ENCODE assay signal across 8 mouse cellular contexts in the genomic region with DNA sequence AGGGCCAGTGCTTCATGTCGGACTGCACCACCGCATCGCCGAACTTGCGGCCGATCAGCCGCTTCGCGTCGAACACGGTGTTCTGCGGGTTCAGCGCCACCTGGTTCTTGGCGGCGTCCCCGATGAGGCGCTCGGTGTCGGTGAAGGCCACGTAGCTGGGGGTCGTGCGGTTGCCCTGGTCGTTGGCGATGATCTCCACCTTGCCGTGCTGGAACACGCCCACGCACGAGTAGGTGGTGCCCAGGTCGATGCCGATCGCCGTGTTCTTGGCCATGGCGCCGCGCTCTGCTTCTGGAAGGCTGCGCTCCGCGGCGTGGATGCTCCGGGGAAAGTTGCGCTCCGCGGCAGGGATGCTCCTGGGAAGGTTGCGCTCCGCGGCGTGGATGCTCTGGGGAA. TPM values are rescaled to one million over a fixed set of nuclear protein-coding genes. Genes with fewer than 3 reads are reported as not detected.
DNase-seq lines count a peak whose midpoint lies in the region; ATAC-seq lines count a peak whose summit lies in the region.
"Not testable (repeated sequence)": the region's sequence is repeated elsewhere in the genome, so short reads cannot be mapped to it uniquely, and the experiment has no call there.
"Had no signal": no experiment of that assay in that cellular context is flagged by ENCODE, and none has a peak within 500 bp of the region (broad histone marks: within the 10 kb centered on the region; RNA-seq: fewer than 3 reads in every experiment).

No protein-coding gene starts in this region.

- not testable (repeated sequence) for H3K36me3 ChIP-seq in embryonic facial prominence, embryonic 11.5 days (replicated peaks; ENCODE audit: control insufficient read depth, insufficient read depth, low read depth, low read length); forebrain, embryonic 15.5 days; hindbrain, embryonic 10.5 days; kidney, embryonic 14.5 days (ENCODE audit: control insufficient read depth, insufficient read depth, low read length); liver, embryonic 12.5 days; midbrain, embryonic 10.5 days; neural tube, embryonic 15.5 days

- WGBS in embryonic facial prominence, embryonic 11.5 days, result 2% methylated on average over 17 of the region's 47 CpGs
- WGBS in forebrain, embryonic 15.5 days, result under 1% methylated on average over 32 of the region's 47 CpGs
- WGBS in hindbrain, embryonic 10.5 days, result 2% methylated on average over 34 of the region's 47 CpGs
- 3% methylated on average over 19 of the region's 47 CpGs for WGBS in kidney, embryonic 14.5 days
- 1% methylated on average over 31 of the region's 47 CpGs for WGBS in liver, embryonic 12.5 days (ENCODE audit: insufficient replicate concordance)
- 3% methylated on average over 31 of the region's 47 CpGs for WGBS in midbrain, embryonic 10.5 days
- WGBS in neural tube, embryonic 15.5 days, result under 1% methylated on average over 26 of the region's 47 CpGs

- not testable (repeated sequence) for H3K27ac ChIP-seq in embryonic facial prominence, embryonic 11.5 days (replicated peaks; ENCODE audit: low read depth, low read length); forebrain, embryonic 15.5 days (replicated peaks); hindbrain, embryonic 10.5 days; kidney, embryonic 14.5 days (ENCODE audit: low read depth, low read length); liver, embryonic 12.5 days; midbrain, embryonic 10.5 days (replicated peaks); neural tube, embryonic 15.5 days (replicated peaks)

- H3K4me2 ChIP-seq in embryonic facial prominence, embryonic 11.5 days (ENCODE audit: low read depth, low read length), result peak overlapping the region; percentile 53
- peak overlapping the region; percentile 82 for H3K4me2 ChIP-seq in forebrain, embryonic 15.5 days (replicated peaks)
- peak overlapping the region; percentile 46 for H3K4me2 ChIP-seq in kidney, embryonic 14.5 days (replicated peaks; ENCODE audit: low read depth, low read length)
- H3K4me2 ChIP-seq in liver, embryonic 12.5 days, result peak overlapping the region; percentile 87
- peak overlapping the region; percentile 81 for H3K4me2 ChIP-seq in neural tube, embryonic 15.5 days

- 0 out of 2 replicates have a peak overlapping the region, but pooled peaks have one; percentile 17 for H3K4me3 ChIP-seq in embryonic facial prominence, embryonic 11.5 days (ENCODE audit: low read depth, low read length)
- H3K4me3 ChIP-seq in forebrain, embryonic 15.5 days, result peak overlapping the region; percentile 44
- H3K4me3 ChIP-seq in hindbrain, embryonic 10.5 days, result peak overlapping the region; percentile 64
- peak overlapping the region; percentile 47 for H3K4me3 ChIP-seq in kidney, embryonic 14.5 days (ENCODE audit: low read length)
- peak overlapping the region; percentile 63 for H3K4me3 ChIP-seq in liver, embryonic 12.5 days
- H3K4me3 ChIP-seq in midbrain, embryonic 10.5 days, result peak overlapping the region; percentile 62
- peak overlapping the region; percentile 45 for H3K4me3 ChIP-seq in neural tube, embryonic 15.5 days (replicated peaks)

- not testable (repeated sequence) for H3K4me1 ChIP-seq in embryonic facial prominence, embryonic 11.5 days (ENCODE audit: control insufficient read depth, insufficient read depth, low read length); forebrain, embryonic 15.5 days; kidney, embryonic 14.5 days (ENCODE audit: control insufficient read depth, insufficient read depth, low read length)
- peaks cover 12% of the 10 kb centered on the region for H3K4me1 ChIP-seq in hindbrain, embryonic 10.5 days (replicated peaks)
- H3K4me1 ChIP-seq in liver, embryonic 12.5 days, result peaks cover 12% of the 10 kb centered on the region
- H3K4me1 ChIP-seq in midbrain, embryonic 10.5 days, result peaks cover 12% of the 10 kb centered on the region
- peaks cover 11% of the 10 kb centered on the region for H3K4me1 ChIP-seq in neural tube, embryonic 15.5 days

- H3K27me3 ChIP-seq in embryonic facial prominence, embryonic 11.5 days (ENCODE audit: control insufficient read depth, insufficient read depth, low read length); kidney, embryonic 14.5 days (ENCODE audit: control insufficient read depth, insufficient read depth, low read length): not testable (repeated sequence)
- H3K27me3 ChIP-seq in forebrain, embryonic 15.5 days, result peaks cover 27% of the 10 kb centered on the region
- H3K27me3 ChIP-seq in hindbrain, embryonic 10.5 days (ENCODE audit: insufficient read depth, poor library complexity, severe bottlenecking), result peaks cover 70% of the 10 kb centered on the region
- H3K27me3 ChIP-seq in liver, embryonic 12.5 days (replicated peaks), result peaks cover 75% of the 10 kb centered on the region
- peaks cover 74% of the 10 kb centered on the region for H3K27me3 ChIP-seq in midbrain, embryonic 10.5 days (ENCODE audit: low read depth, poor library complexity, severe bottlenecking)
- peaks cover 46% of the 10 kb centered on the region for H3K27me3 ChIP-seq in neural tube, embryonic 15.5 days (replicated peaks)

- not testable (repeated sequence) for H3K9ac ChIP-seq in embryonic facial prominence, embryonic 11.5 days (replicated peaks; ENCODE audit: low read length); kidney, embryonic 14.5 days (ENCODE audit: low read depth, low read length); liver, embryonic 12.5 days; neural tube, embryonic 15.5 days (replicated peaks)
- peak overlapping the region; percentile 37; the same call in 1 of the 2 replicates for H3K9ac ChIP-seq in forebrain, embryonic 15.5 days (replicated peaks)

- not testable (repeated sequence) for DNase-seq in embryonic facial prominence, embryonic 11.5 days (ENCODE audit: low spot score); hindbrain, embryonic 10.5 days (ENCODE audit: low spot score); midbrain, embryonic 10.5 days (ENCODE audit: low spot score)

- not testable (repeated sequence) for H3K9me3 ChIP-seq in embryonic facial prominence, embryonic 11.5 days (replicated peaks; ENCODE audit: control insufficient read depth, low read length); forebrain, embryonic 15.5 days; hindbrain, embryonic 10.5 days; kidney, embryonic 14.5 days (ENCODE audit: control insufficient read depth, low read length); liver, embryonic 12.5 days (replicated peaks); midbrain, embryonic 10.5 days (replicated peaks); neural tube, embryonic 15.5 days (replicated peaks)

- peak; percentile 35; the same call in 1 of the 2 replicates for ATAC-seq in embryonic facial prominence, embryonic 11.5 days (replicated peaks; ENCODE audit: insufficient number of reproducible peaks, low FRiP score, low TSS enrichment, low read depth)
- ATAC-seq in forebrain, embryonic 15.5 days (replicated peaks), result not testable (repeated sequence)
- ATAC-seq in kidney, embryonic 14.5 days (ENCODE audit: low FRiP score, low TSS enrichment), result peak; percentile 26; the same call in 1 of the 2 replicates
- ATAC-seq in liver, embryonic 12.5 days, result peak; percentile 36; the same call in 1 of the 2 replicates
- ATAC-seq in neural tube, embryonic 15.5 days (ENCODE audit: low FRiP score), result peak; percentile 50

RNA-seq across cellular contexts. Expression of gene Hspa1b, which starts 0.3 kb away (rescaled TPM):
- polyA plus RNA-seq in embryonic facial prominence, embryonic 11.5 days (2014; fragmentation: Nextera tagmentation; extraction: Ambion mirVana), result 0.21 and 0.49 TPM in 2 replicates
- polyA plus RNA-seq in forebrain, embryonic 15.5 days (2015; fragmentation: Nextera tagmentation; extraction: Ambion mirVana), result 0.10 and 0.17 TPM in 2 replicates
- polyA plus RNA-seq in hindbrain, embryonic 10.5 days (2016; fragmentation: Nextera tagmentation; extraction: Ambion mirVana), result 0.09 and 0.20 TPM in 2 replicates
- 0.54 and 0.80 TPM in 2 replicates for polyA plus RNA-seq in kidney, embryonic 14.5 days (2014; fragmentation: Nextera tagmentation; extraction: Ambion mirVana)
- polyA plus RNA-seq in liver, embryonic 12.5 days (2016; fragmentation: Nextera tagmentation; extraction: Ambion mirVana), result 0.11 and 0.21 TPM in 2 replicates
- polyA plus RNA-seq in midbrain, embryonic 10.5 days (2016; fragmentation: Nextera tagmentation; extraction: Ambion mirVana), result 0.19 TPM in 1 of 2 replicates, not detected in the other
- polyA plus RNA-seq in neural tube, embryonic 15.5 days (2015; fragmentation: Nextera tagmentation; extraction: Ambion mirVana), result 0.54 and 0.84 TPM in 2 replicates

RNA-seq across cellular contexts. Expression of gene Gm20481, which starts 11.0 kb away (rescaled TPM):
- not detected in 2 replicates for polyA plus RNA-seq in embryonic facial prominence, embryonic 11.5 days (2014; fragmentation: Nextera tagmentation; extraction: Ambion mirVana)
- polyA plus RNA-seq in forebrain, embryonic 15.5 days (2015; fragmentation: Nextera tagmentation; extraction: Ambion mirVana), result not detected in 2 replicates
- polyA plus RNA-seq in hindbrain, embryonic 10.5 days (2016; fragmentation: Nextera tagmentation; extraction: Ambion mirVana), result 0.42 TPM in 1 of 2 replicates, not detected in the other
- not detected in 2 replicates for polyA plus RNA-seq in kidney, embryonic 14.5 days (2014; fragmentation: Nextera tagmentation; extraction: Ambion mirVana)
- polyA plus RNA-seq in liver, embryonic 12.5 days (2016; fragmentation: Nextera tagmentation; extraction: Ambion mirVana), result 0.73 TPM in 1 of 2 replicates, not detected in the other
- 0.27 TPM in 1 of 2 replicates, not detected in the other for polyA plus RNA-seq in midbrain, embryonic 10.5 days (2016; fragmentation: Nextera tagmentation; extraction: Ambion mirVana)
- not detected in 2 replicates for polyA plus RNA-seq in neural tube, embryonic 15.5 days (2015; fragmentation: Nextera tagmentation; extraction: Ambion mirVana)
- polyA plus RNA-seq: macrophage had no signal

RNA-seq across cellular contexts. Expression of gene Hspa1a, which starts 13.2 kb away (rescaled TPM):
- polyA plus RNA-seq in embryonic facial prominence, embryonic 11.5 days (2014; fragmentation: Nextera tagmentation; extraction: Ambion mirVana), result 1.7 and 1.8 TPM in 2 replicates
- polyA plus RNA-seq in forebrain, embryonic 15.5 days (2015; fragmentation: Nextera tagmentation; extraction: Ambion mirVana), result 3.6 and 3.7 TPM in 2 replicates
- polyA plus RNA-seq in hindbrain, embryonic 10.5 days (2016; fragmentation: Nextera tagmentation; extraction: Ambion mirVana), result 0.90 and 1.7 TPM in 2 replicates
- polyA plus RNA-seq in kidney, embryonic 14.5 days (2014; fragmentation: Nextera tagmentation; extraction: Ambion mirVana), result 4.3 and 4.8 TPM in 2 replicates
- polyA plus RNA-seq in liver, embryonic 12.5 days (2016; fragmentation: Nextera tagmentation; extraction: Ambion mirVana), result 2.8 and 5.0 TPM in 2 replicates
- polyA plus RNA-seq in midbrain, embryonic 10.5 days (2016; fragmentation: Nextera tagmentation; extraction: Ambion mirVana), result 1.3 and 1.6 TPM in 2 replicates
- 12.8 and 13.2 TPM in 2 replicates for polyA plus RNA-seq in neural tube, embryonic 15.5 days (2015; fragmentation: Nextera tagmentation; extraction: Ambion mirVana)

RNA-seq across cellular contexts. Expression of gene Hspa1l, which starts 13.8 kb away (rescaled TPM):
- polyA plus RNA-seq in embryonic facial prominence, embryonic 11.5 days (2014; fragmentation: Nextera tagmentation; extraction: Ambion mirVana), result 1.5 and 2.0 TPM in 2 replicates
- polyA plus RNA-seq in forebrain, embryonic 15.5 days (2015; fragmentation: Nextera tagmentation; extraction: Ambion mirVana), result 1.5 TPM in 2 replicates
- 0.76 and 0.78 TPM in 2 replicates for polyA plus RNA-seq in hindbrain, embryonic 10.5 days (2016; fragmentation: Nextera tagmentation; extraction: Ambion mirVana)
- 0.79 and 1.3 TPM in 2 replicates for polyA plus RNA-seq in kidney, embryonic 14.5 days (2014; fragmentation: Nextera tagmentation; extraction: Ambion mirVana)
- polyA plus RNA-seq in liver, embryonic 12.5 days (2016; fragmentation: Nextera tagmentation; extraction: Ambion mirVana), result 0.38 and 0.49 TPM in 2 replicates
- polyA plus RNA-seq in midbrain, embryonic 10.5 days (2016; fragmentation: Nextera tagmentation; extraction: Ambion mirVana), result 0.71 and 0.81 TPM in 2 replicates
- polyA plus RNA-seq in neural tube, embryonic 15.5 days (2015; fragmentation: Nextera tagmentation; extraction: Ambion mirVana), result 1.4 and 1.5 TPM in 2 replicates

RNA-seq across cellular contexts. Expression of gene Lsm2, which starts 22.9 kb away (rescaled TPM):
- 219 and 241 TPM in 2 replicates for polyA plus RNA-seq in embryonic facial prominence, embryonic 11.5 days (2014; fragmentation: Nextera tagmentation; extraction: Ambion mirVana)
- polyA plus RNA-seq in forebrain, embryonic 15.5 days (2015; fragmentation: Nextera tagmentation; extraction: Ambion mirVana), result 132 and 149 TPM in 2 replicates
- 278 and 314 TPM in 2 replicates for polyA plus RNA-seq in hindbrain, embryonic 10.5 days (2016; fragmentation: Nextera tagmentation; extraction: Ambion mirVana)
- 240 and 246 TPM in 2 replicates for polyA plus RNA-seq in kidney, embryonic 14.5 days (2014; fragmentation: Nextera tagmentation; extraction: Ambion mirVana)
- 202 and 215 TPM in 2 replicates for polyA plus RNA-seq in liver, embryonic 12.5 days (2016; fragmentation: Nextera tagmentation; extraction: Ambion mirVana)
- polyA plus RNA-seq in midbrain, embryonic 10.5 days (2016; fragmentation: Nextera tagmentation; extraction: Ambion mirVana), result 307 and 337 TPM in 2 replicates
- polyA plus RNA-seq in neural tube, embryonic 15.5 days (2015; fragmentation: Nextera tagmentation; extraction: Ambion mirVana), result 97.9 and 120 TPM in 2 replicates
